Comparison of ENCODE assay signal across 8 mouse cellular contexts in genomic region chr8:21955321-21955720, GRCm38 (mm10). TPM values are rescaled to one million over a fixed set of nuclear protein-coding genes. Genes with fewer than 3 reads are reported as not detected.
DNase-seq lines count a peak whose midpoint lies in the region; ATAC-seq and TF ChIP-seq lines count a peak whose summit lies in the region.

No protein-coding gene starts in this region.

- H3K9me3 ChIP-seq in kidney, embryonic 16.5 days (ENCODE audit: low read length) = no peaks in the 10 kb centered on the region

- H3K36me3 ChIP-seq in kidney, embryonic 16.5 days (ENCODE audit: insufficient read depth, low read length) = no peaks in the 10 kb centered on the region

- ATAC-seq in kidney, embryonic 16.5 days (ENCODE audit: low FRiP score, low TSS enrichment) = no peak
- ATAC-seq in monocyte, adult 5-6 weeks (replicated peaks; ENCODE audit: insufficient number of reproducible peaks, low FRiP score, low TSS enrichment, poor library complexity, severe bottlenecking) = no peak

- peak; percentile 87 for TF ChIP-seq CTCF in left cerebral cortex, adult 2 months (IDR thresholded peaks at IDR 0.05)

- no peak overlapping the region for H3K4me2 ChIP-seq in kidney, embryonic 16.5 days (replicated peaks; ENCODE audit: low read depth, low read length)

- no peak overlapping the region for H3K9ac ChIP-seq in kidney, embryonic 16.5 days (replicated peaks; ENCODE audit: low read length)

- H3K4me3 ChIP-seq in kidney, embryonic 16.5 days (ENCODE audit: low read length) = no peak overlapping the region
- H3K4me3 ChIP-seq in left cerebral cortex, adult 2 months = no peak overlapping the region

- no peaks in the 10 kb centered on the region for H3K27me3 ChIP-seq in kidney, embryonic 16.5 days (ENCODE audit: insufficient read depth, low read length)

- H3K27ac ChIP-seq in kidney, embryonic 16.5 days (ENCODE audit: low read length) = no peak overlapping the region
- H3K27ac ChIP-seq in left cerebral cortex, adult 2 months = no peak overlapping the region

- intact Hi-C loops in left cerebral cortex, adult 2 months (cut with DNase I) = loop anchor here (5.0 kb wide), 2 partner anchors 198 to 948 kb away; no protein-coding TSS in a partner anchor

- no peaks in the 10 kb centered on the region for H3K4me1 ChIP-seq in kidney, embryonic 16.5 days (ENCODE audit: insufficient read depth, low read length)

- WGBS in kidney, embryonic 16.5 days = 6% methylated on average over 9 of the region's 9 CpGs

- DNase-seq in kidney, adult 11 months = peak; percentile 19
- DNase-seq in MN1 (ENCODE audit: low spot score) = peak; percentile 14
- peak; percentile 3 for DNase-seq in cerebellum, adult 8-10 months
- peak; percentile 22 to 69 for DNase-seq in frontal cortex, postnatal 36 days (ENCODE audit: low spot score in 2 of 2)
- peak; percentile 32 to 48 for DNase-seq in left cerebral cortex, adult 2 months (ENCODE audit: extremely low spot score in 1 of 2, low spot score in 2 of 2)
- peak; percentile 5 for DNase-seq in naive thymus-derived CD4-positive, alpha-beta T cell, adult 2 months (ENCODE audit: low read depth)

RNA-seq across cellular contexts. Expression of gene Fam90a1a, which starts 3.2 kb away (rescaled TPM):
- polyA plus RNA-seq in kidney, embryonic 16.5 days (2015; fragmentation: Nextera tagmentation; extraction: Ambion mirVana) = not detected in 2 replicates
- total RNA-seq in left cerebral cortex, adult 2 months (2021) = not detected
- total RNA-seq in monocyte, adult 5-6 weeks (2017) = not detected in 3 replicates

RNA-seq across cellular contexts. Expression of gene Defb13, which starts 8.8 kb away (rescaled TPM):
- not detected in 2 replicates for polyA plus RNA-seq in kidney, embryonic 16.5 days (2015; fragmentation: Nextera tagmentation; extraction: Ambion mirVana)
- not detected for total RNA-seq in left cerebral cortex, adult 2 months (2021)
- total RNA-seq in monocyte, adult 5-6 weeks (2017) = not detected in 3 replicates

RNA-seq across cellular contexts. Expression of gene Ccdc70, which starts 14.3 kb away (rescaled TPM):
- not detected in 2 replicates for polyA plus RNA-seq in kidney, embryonic 16.5 days (2015; fragmentation: Nextera tagmentation; extraction: Ambion mirVana)
- total RNA-seq in left cerebral cortex, adult 2 months (2021) = not detected
- not detected in 3 replicates for total RNA-seq in monocyte, adult 5-6 weeks (2017)

RNA-seq across cellular contexts. Expression of gene Defb35, which starts 17.2 kb away (rescaled TPM):
- polyA plus RNA-seq in kidney, embryonic 16.5 days (2015; fragmentation: Nextera tagmentation; extraction: Ambion mirVana) = not detected in 2 replicates
- total RNA-seq in left cerebral cortex, adult 2 months (2021) = not detected
- not detected in 3 replicates for total RNA-seq in monocyte, adult 5-6 weeks (2017)

RNA-seq across cellular contexts. Expression of gene Defb15, which starts 22.8 kb away (rescaled TPM):
- polyA plus RNA-seq in kidney, embryonic 16.5 days (2015; fragmentation: Nextera tagmentation; extraction: Ambion mirVana) = not detected in 2 replicates
- total RNA-seq in left cerebral cortex, adult 2 months (2021) = not detected
- total RNA-seq in monocyte, adult 5-6 weeks (2017) = not detected in 3 replicates
